Mouse (Mus musculus) bone marrow, adult 2 months (tissue): ENCODE results near the gene Ogdh. TPM values are rescaled to one million over a fixed set of nuclear protein-coding genes. Genes with fewer than 3 reads are reported as not detected.

ENCODE experiments used
- H3K27ac ChIP-seq: fragments of 200-500 bp; 2 replicates; pipeline ENCODE4 v1.5.1; 2012; ENCODE audit warnings: low read depth, mild to moderate bottlenecking, control low read depth, inconsistent platforms, low read length; ENCODE audit not compliant: control insufficient read depth, poor library complexity, insufficient read depth
- H3K4me1 ChIP-seq: fragments of 200-500 bp; 2 replicates; pipeline ENCODE4 v1.6.1; 2011; ENCODE audit warnings: low read length; ENCODE audit not compliant: control insufficient read depth, insufficient read depth
- H3K4me3 ChIP-seq: fragments of 200-500 bp; replicated peaks from 2 replicates; pipeline ENCODE3; 2011; ENCODE audit warnings: mild to moderate bottlenecking, low read depth, low read length, control low read depth; ENCODE audit not compliant: control insufficient read depth
- CTCF ChIP-seq: fragments of 200-500 bp; IDR thresholded peaks from 2 replicates; pipeline ENCODE4 v1.5.1; 2011; ENCODE audit warnings: low read length, control low read depth; ENCODE audit not compliant: control insufficient read depth, insufficient read depth
- POLR2A ChIP-seq: fragments of 200-500 bp; IDR thresholded peaks from 2 replicates; pipeline ENCODE4 v1.6.1; 2011; ENCODE audit warnings: low read depth, mild to moderate bottlenecking, control low read depth, low read length, borderline replicate concordance; ENCODE audit not compliant: control insufficient read depth
- WGBS: fragments of 180-500 bp; shearing (Covaris S2); methylation state at CpG from one replicate; pipeline ENCODE4 v1.1.7; 2018; 5-methylcytosine and 5-hydroxymethylcytosine counted together
- polyA plus RNA-seq: library from polyadenylated mRNA; stranded (reverse); fragments of >200 nt; gene quantifications from 2 replicates; pipeline ENCODE4 v1.2.4, GENCODE M21; 2011; ENCODE audit warnings: low replicate concordance; ENCODE audit not compliant: missing spikeins, insufficient read depth, insufficient read length

Gene Ogdh
- polyA plus RNA-seq, 1 experiment, result 54.8 TPM

- peak overlapping the region; percentile 98 for H3K4me3 ChIP-seq
- WGBS, result 39% methylated on average over 3 of the region's 3 CpGs
- H3K4me1 ChIP-seq, result peaks cover 1% of the 10 kb centered on the region
- TF ChIP-seq POLR2A (no peak), CTCF (no peak)
- H3K27ac ChIP-seq, result peak overlapping the region; percentile 99
Measured at GRCm38 (mm10) chr11:6290883-6291282, 550 bp upstream of the Ogdh start.

GRCm38 (mm10) chr11:6292116-6292987 is 919 bp downstream of the Ogdh start:
- TF ChIP-seq CTCF (peak; percentile 22; the same call in 1 of the 2 replicates), POLR2A (no peak)
- peaks cover 1% of the 10 kb centered on the region for H3K4me1 ChIP-seq
- peak overlapping the region; percentile 99 for H3K27ac ChIP-seq
- H3K4me3 ChIP-seq, result peak overlapping the region; percentile 98
- 15% methylated on average over 33 of the region's 33 CpGs for WGBS

DNA sequence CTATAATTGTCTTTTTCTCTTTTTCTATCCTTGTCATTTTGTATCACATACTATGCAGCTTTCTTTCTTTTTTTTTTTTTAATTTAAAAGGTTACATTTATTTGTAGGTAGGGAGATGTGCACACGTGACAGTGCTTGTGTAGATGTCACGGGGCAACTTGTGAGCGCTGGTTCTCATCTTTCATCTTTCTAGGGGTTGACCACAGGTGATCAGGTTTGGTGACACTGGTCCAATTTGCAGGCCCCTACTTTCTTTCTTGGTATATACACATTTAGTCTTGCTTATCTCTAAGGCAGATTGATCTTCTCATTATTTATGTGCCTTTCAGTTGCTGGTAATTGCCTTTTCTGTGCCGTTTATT is 1.5 kb downstream of the Ogdh start:
- no peak overlapping the region for H3K27ac ChIP-seq
- TF ChIP-seq POLR2A (no peak), CTCF (no peak)
- WGBS, result 87% methylated on average over 4 of the region's 4 CpGs
- H3K4me1 ChIP-seq, result peaks cover 1% of the 10 kb centered on the region
- H3K4me3 ChIP-seq, result no peak overlapping the region

GRCm38 (mm10) chr11:6293601-6294000 is 2.2 kb downstream of the Ogdh start:
- Histone ChIP-seq H3K4me3 (no peak overlapping the region), H3K4me1 (peaks cover 1% of the 10 kb centered on the region), H3K27ac (no peak overlapping the region)
- TF ChIP-seq CTCF (no peak), POLR2A (no peak)
- WGBS, result 90% methylated on average over 2 of the region's 2 CpGs

- Histone ChIP-seq H3K27ac (no peak overlapping the region), H3K4me3 (no peak overlapping the region)
- WGBS, result 85% methylated on average over 4 of the region's 4 CpGs
Measured at GRCm38 (mm10) chr11:6294632-6295031, 3.2 kb downstream of the Ogdh start.

DNA sequence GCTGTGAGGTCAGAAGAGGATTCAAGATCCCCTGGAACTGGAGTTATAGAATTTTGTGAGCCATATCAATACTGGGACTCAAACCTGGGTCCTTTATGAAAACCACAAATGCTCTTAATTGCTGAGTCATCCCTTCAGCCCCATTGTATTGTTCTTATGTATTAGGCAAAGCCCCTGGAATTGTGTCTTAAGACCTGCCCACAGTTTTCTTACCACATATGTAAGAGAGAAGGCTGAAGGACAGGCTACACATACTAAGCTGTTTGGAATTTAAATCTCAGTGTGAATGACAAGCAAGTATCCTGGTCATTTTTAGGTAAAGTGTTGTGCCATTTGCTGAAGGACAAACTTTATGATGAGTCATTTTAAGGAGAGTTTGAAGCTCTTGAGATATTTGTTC is 4.6 kb downstream of the Ogdh start:
- H3K4me1 ChIP-seq, result peaks cover 1% of the 10 kb centered on the region
- no peak overlapping the region for H3K4me3 ChIP-seq
- no peak overlapping the region for H3K27ac ChIP-seq
- no peak for TF ChIP-seq CTCF
- TF ChIP-seq POLR2A, result no peak

More at GRCm38 (mm10) chr11:6294632-6295031, 3.2 kb downstream of the Ogdh start:
- TF ChIP-seq CTCF, result no peak
- no peak for TF ChIP-seq POLR2A
- H3K4me1 ChIP-seq, result peaks cover 1% of the 10 kb centered on the region

DNA sequence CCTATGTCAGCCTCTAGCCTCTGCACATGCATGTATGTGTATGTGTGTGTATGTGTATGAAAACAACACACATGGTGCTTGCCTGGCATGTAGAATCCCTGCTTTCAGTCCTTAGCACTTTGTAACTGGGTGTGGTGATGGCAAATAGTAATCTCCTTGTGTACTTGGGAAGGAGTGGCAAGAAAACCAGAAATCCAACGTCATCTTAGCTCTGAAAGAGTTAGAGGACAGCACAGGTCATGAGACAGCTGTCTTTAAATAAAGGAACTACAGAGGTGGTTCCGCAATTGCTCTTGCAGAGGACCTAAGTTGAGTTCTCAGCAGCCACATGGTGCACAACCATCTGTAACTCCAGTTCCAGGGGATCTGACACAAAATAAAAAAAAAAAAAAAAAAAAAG is 8.0 kb downstream of the Ogdh start:
- H3K4me3 ChIP-seq, result no peak overlapping the region
- 35% methylated on average over 2 of the region's 2 CpGs for WGBS
- TF ChIP-seq POLR2A, result no peak
- H3K4me1 ChIP-seq, result no peaks in the 10 kb centered on the region; the same call in 1 of the 2 replicates
- H3K27ac ChIP-seq, result peak overlapping the region; percentile 32; the same call in 1 of the 2 replicates

- TF ChIP-seq POLR2A, result no peak
- no peak for TF ChIP-seq CTCF
- WGBS, result 77% methylated on average over 2 of the region's 2 CpGs
- H3K4me1 ChIP-seq, result no peaks in the 10 kb centered on the region; the same call in 1 of the 2 replicates
- H3K4me3 ChIP-seq, result no peak overlapping the region
- H3K27ac ChIP-seq, result no peak overlapping the region
Measured at GRCm38 (mm10) chr11:6302793-6303192, 11.4 kb downstream of the Ogdh start.
